Mouse (Mus musculus) cortical plate, adult 2 months (tissue): ENCODE data around the gene Dnah6.

Source experiments
- CTCF ChIP-seq: fragments of 200-500 bp; IDR thresholded peaks from 2 replicates; pipeline ENCODE4 v1.5.1; 2011; ENCODE audit warnings: mild to moderate bottlenecking, control low read depth, low read length; ENCODE audit not compliant: insufficient read depth; ENCODE audit errors: extremely low read depth
- POLR2A ChIP-seq: fragments of 200-500 bp; IDR thresholded peaks from 2 replicates; pipeline ENCODE4 v1.6.1; 2011; ENCODE audit warnings: mild to moderate bottlenecking, low read length, control low read depth; ENCODE audit not compliant: insufficient read depth; ENCODE audit errors: extremely low read depth

DNA sequence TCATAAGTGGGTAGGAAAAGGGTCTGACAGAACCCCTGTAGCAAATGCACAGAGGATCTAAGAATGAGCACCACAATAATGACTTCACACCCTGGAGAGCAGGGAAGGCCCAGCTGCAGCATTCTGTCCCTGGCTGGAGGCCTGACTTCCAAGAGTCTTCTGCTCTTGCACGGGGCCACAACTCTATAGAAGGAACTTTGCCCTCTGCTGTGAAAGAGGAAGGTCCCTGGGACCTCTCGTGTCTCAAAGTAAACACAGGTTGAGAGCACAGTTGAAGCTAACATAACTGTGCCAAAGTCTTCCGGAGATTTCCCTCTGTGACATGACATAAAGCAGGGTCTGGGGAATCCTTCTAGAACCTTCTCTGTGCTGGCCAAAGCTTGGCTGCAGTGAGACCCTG lies 150.2 kb downstream of the Dnah6 start:
- TF ChIP-seq CTCF: no peak
- no peak for TF ChIP-seq POLR2A
